Mouse (Mus musculus): ENCODE results near the gene Camkmt. TPM values are rescaled to one million over a fixed set of nuclear protein-coding genes. Genes with fewer than 3 reads are reported as not detected.
A peak's percentile ranks its signal among the peaks of the same experiment; 100 is the strongest.

Gene Camkmt
- polyA plus RNA-seq, 1 experiment from 2014 or later = 11.4 TPM

DNA sequence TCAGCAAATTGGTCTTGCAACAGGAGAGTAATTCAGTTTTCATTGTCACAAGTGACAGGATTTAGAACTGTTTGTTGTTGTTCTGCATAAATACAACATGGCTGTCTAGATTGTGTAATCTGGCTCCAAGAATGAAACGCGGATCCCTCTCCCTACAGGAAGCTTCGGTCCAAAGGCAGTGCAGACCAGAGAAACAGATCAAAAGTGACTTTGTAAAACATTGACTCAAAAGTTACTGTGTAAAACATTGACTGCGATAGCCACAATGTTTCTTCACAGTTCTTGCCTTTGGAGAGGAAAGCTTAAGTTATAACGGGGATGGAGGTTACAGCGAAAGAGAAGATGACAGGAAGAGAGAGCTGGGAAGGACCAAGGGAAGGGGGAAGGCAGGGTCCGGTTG is 288.7 kb downstream of the Camkmt start:
- Histone ChIP-seq H3K4me3 (no peak overlapping the region), H3K4me2 (no peak overlapping the region), H3K9ac (no peak overlapping the region), H3K4me1 (peaks cover 24% of the 10 kb centered on the region), H3K9me3 (no peaks in the 10 kb centered on the region), H3K36me3 (no peaks in the 10 kb centered on the region), H3K27ac (no peak overlapping the region), H3K27me3 (no peaks in the 10 kb centered on the region)
- no peak for ATAC-seq (ENCODE audit: borderline replicate concordance, extremely low read depth, low FRiP score, low TSS enrichment)
- 88% methylated on average over 7 of the region's 7 CpGs for WGBS

DNA sequence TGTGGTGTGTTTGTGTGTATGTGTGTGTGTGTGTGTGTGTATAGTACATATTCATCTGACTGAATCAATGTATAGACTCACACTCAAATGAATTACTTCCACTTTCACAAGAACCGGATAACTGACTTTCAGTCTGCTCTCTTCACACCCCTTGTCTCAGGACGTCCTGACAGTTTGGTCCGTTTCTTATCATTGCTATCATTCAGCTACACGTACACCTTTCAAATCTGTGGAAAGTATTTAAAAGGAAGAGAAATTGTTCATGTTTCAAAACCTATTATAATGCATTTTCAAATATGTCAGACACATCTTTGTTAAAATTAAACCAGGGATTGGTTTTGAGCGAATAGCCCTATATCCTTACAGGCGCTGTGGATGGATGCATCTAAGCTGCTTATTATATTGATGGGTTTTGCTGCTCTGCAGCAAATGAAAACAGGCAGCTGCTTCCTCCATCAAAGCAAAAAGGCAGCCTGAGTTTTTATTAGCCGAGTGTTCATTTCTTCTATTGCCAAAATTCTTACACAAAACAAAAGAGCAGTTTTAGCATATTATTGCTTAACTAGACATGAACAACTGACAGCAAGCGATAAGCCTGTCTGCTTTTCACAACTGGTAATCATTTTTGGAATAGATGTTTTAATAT is 291.3 kb downstream of the Camkmt start:
- Histone ChIP-seq H3K27ac (no peak overlapping the region), H3K36me3 (no peaks in the 10 kb centered on the region), H3K9me3 (no peaks in the 10 kb centered on the region), H3K4me2 (no peak overlapping the region), H3K27me3 (no peaks in the 10 kb centered on the region), H3K4me3 (no peak overlapping the region), H3K4me1 (peaks cover 8% of the 10 kb centered on the region), H3K9ac (no peak overlapping the region)
- ATAC-seq (ENCODE audit: borderline replicate concordance, extremely low read depth, low FRiP score, low TSS enrichment) = no peak; the same call in 1 of the 2 replicates
- WGBS = 36% methylated on average over 8 of the region's 8 CpGs

DNA sequence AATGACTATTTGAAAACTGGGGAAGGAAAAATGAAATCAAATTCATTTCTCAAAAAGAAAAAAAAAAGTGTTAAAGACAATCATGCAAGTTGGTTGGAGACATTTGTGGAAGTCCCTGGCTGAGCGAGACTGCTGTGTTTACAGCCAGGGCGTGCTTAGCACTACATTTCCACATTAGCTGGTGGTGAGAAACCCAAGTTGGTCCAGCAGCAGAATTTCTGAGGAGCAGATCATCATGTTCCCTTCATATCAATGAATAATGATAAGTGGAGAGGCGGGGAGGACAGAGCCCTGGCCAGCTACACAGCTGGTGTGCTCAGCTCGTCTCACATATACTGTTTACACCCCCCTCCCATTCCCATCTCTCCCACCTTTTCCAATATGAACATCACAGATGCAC is 292.0 kb downstream of the Camkmt start:
- 31% methylated on average over 4 of the region's 4 CpGs for WGBS
- peaks cover 8% of the 10 kb centered on the region for H3K4me1 ChIP-seq
- no peak overlapping the region for H3K4me2 ChIP-seq
- no peaks in the 10 kb centered on the region for H3K36me3 ChIP-seq
- H3K27me3 ChIP-seq = no peaks in the 10 kb centered on the region
- H3K27ac ChIP-seq = no peak overlapping the region
- no peaks in the 10 kb centered on the region for H3K9me3 ChIP-seq
- no peak overlapping the region for H3K4me3 ChIP-seq
- ATAC-seq (ENCODE audit: borderline replicate concordance, extremely low read depth, low FRiP score, low TSS enrichment) = peak; percentile 74; the same call in 1 of the 2 replicates
- no peak overlapping the region for H3K9ac ChIP-seq

GRCm38 (mm10) chr17:85382906-85383305 is 292.6 kb downstream of the Camkmt start:
- WGBS = 74% methylated on average over 6 of the region's 6 CpGs
- no peaks in the 10 kb centered on the region for H3K36me3 ChIP-seq
- no peak overlapping the region for H3K27ac ChIP-seq
- no peak overlapping the region for H3K4me3 ChIP-seq
- peaks cover 5% of the 10 kb centered on the region for H3K4me1 ChIP-seq
- no peaks in the 10 kb centered on the region for H3K9me3 ChIP-seq
- H3K9ac ChIP-seq = no peak overlapping the region
- H3K27me3 ChIP-seq = no peaks in the 10 kb centered on the region
- H3K4me2 ChIP-seq = no peak overlapping the region
- no peak; the same call in 1 of the 2 replicates for ATAC-seq (ENCODE audit: borderline replicate concordance, extremely low read depth, low FRiP score, low TSS enrichment)

GRCm38 (mm10) chr17:85393091-85393890 is 302.9 kb downstream of the Camkmt start:
- Histone ChIP-seq H3K27me3 (no peaks in the 10 kb centered on the region), H3K9me3 (no peaks in the 10 kb centered on the region), H3K4me2 (no peak overlapping the region), H3K9ac (no peak overlapping the region), H3K36me3 (no peaks in the 10 kb centered on the region), H3K27ac (no peak overlapping the region), H3K4me3 (no peak overlapping the region), H3K4me1 (no peaks in the 10 kb centered on the region)
- ATAC-seq (ENCODE audit: borderline replicate concordance, extremely low read depth, low FRiP score, low TSS enrichment) = no peak
- 92% methylated on average over 16 of the region's 16 CpGs for WGBS

DNA sequence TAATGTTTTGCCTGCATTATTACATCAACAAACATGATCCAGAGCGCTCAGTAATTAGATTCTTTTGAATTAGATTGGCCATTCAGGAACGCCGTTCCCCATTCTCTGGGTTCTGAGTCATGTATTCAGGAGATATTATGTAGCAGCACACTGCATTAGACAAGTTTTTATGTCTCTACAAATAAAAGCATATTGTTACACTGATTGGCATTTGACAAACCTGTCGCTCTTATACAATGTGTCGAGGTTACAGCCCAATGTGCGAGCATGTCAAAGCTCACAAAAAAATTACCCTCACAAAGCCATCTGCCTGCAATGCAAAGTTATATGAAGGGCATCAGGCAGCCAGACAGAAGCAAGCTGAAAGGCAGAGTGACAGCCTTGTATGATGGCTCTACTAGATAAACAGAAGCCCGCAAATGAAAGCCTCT is 303.6 kb downstream of the Camkmt start:
- H3K4me3 ChIP-seq = no peak overlapping the region
- no peaks in the 10 kb centered on the region for H3K4me1 ChIP-seq
- no peak overlapping the region for H3K4me2 ChIP-seq
- H3K9ac ChIP-seq = no peak overlapping the region
- H3K36me3 ChIP-seq = no peaks in the 10 kb centered on the region
- WGBS = 84% methylated on average over 7 of the region's 7 CpGs
- no peak for ATAC-seq (ENCODE audit: borderline replicate concordance, extremely low read depth, low FRiP score, low TSS enrichment)
- no peaks in the 10 kb centered on the region for H3K27me3 ChIP-seq
- H3K9me3 ChIP-seq = no peaks in the 10 kb centered on the region
- no peak overlapping the region for H3K27ac ChIP-seq

DNA sequence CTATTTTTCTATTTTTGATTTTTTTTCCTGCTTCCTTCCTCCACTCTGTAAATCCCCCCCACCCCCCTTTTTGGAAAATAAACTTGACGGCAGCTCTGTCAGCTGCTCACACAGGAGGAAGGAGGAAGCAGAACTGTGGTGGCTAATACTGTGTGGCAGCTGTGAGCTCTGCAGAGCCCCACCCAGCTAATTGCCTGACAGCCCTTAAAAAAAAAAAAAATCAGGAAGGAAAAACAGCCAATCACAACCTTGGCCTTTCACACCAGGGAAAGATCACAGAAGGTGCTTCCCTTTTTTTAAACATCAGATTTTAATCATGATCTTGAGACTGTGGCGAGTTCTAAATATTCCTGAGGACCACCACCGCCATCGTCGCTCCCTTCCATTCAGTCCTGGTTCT is 305.1 kb downstream of the Camkmt start:
- 37% methylated on average over 5 of the region's 5 CpGs for WGBS
- no peaks in the 10 kb centered on the region for H3K4me1 ChIP-seq
- no peak for ATAC-seq (ENCODE audit: borderline replicate concordance, extremely low read depth, low FRiP score, low TSS enrichment)

DNA sequence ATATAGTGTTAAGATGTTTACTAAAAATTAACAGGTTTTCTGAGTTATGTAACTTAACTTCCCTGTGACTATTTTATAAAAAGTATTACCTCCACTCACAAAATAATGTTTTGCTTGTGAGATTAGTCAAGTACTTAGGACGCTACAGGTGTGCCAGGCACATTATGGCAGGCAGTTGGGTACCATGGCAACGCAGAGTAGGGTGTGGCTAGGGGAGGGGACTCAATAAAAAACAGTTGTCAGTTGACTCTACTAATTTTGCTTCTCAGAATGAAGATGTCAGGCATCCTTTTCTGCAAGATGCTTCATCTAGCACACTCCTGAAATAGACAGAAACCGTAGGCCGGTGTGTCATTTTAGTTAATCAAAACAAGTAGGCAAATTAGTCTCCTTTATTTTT is 310.4 kb downstream of the Camkmt start:
- no peaks in the 10 kb centered on the region for H3K4me1 ChIP-seq
- H3K27ac ChIP-seq = no peak overlapping the region
- H3K9me3 ChIP-seq = no peaks in the 10 kb centered on the region
- H3K27me3 ChIP-seq = no peaks in the 10 kb centered on the region
- no peak overlapping the region for H3K9ac ChIP-seq
- no peaks in the 10 kb centered on the region for H3K36me3 ChIP-seq
- H3K4me2 ChIP-seq = no peak overlapping the region
- 66% methylated on average over 4 of the region's 4 CpGs for WGBS
- no peak overlapping the region for H3K4me3 ChIP-seq
- no peak for ATAC-seq (ENCODE audit: borderline replicate concordance, extremely low read depth, low FRiP score, low TSS enrichment)

More for the DNA sequence above, 305.1 kb downstream of the Camkmt start:
- Histone ChIP-seq H3K9me3 (no peaks in the 10 kb centered on the region), H3K9ac (no peak overlapping the region), H3K27me3 (no peaks in the 10 kb centered on the region), H3K27ac (no peak overlapping the region), H3K4me2 (peak overlapping the region; percentile 24; the same call in 1 of the 2 replicates), H3K36me3 (no peaks in the 10 kb centered on the region), H3K4me3 (no peak overlapping the region)

DNA sequence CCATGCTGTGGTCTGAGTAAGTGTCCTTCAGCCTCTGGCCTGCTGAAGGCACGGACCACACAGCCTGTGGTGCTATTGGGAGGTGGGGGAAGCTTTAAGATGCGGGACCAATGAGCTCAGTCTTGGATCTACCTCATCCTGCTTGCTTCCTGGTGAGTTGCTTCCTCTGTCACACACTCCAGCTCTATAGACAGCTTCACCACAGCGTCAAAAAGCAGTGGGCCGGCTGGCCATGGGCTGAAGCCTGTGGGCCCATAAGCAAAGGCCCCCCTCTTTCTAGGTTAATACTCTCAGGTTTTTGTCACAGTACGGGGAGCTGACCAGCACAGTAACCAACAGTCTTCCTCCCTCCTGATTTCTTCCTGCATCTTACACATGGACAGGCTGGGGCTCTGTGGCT is 314.8 kb downstream of the Camkmt start:
- Histone ChIP-seq H3K27ac (no peak overlapping the region), H3K9ac (no peak overlapping the region), H3K9me3 (no peaks in the 10 kb centered on the region), H3K27me3 (no peaks in the 10 kb centered on the region), H3K4me3 (no peak overlapping the region), H3K36me3 (no peaks in the 10 kb centered on the region), H3K4me1 (no peaks in the 10 kb centered on the region), H3K4me2 (no peak overlapping the region)
- ATAC-seq (ENCODE audit: borderline replicate concordance, extremely low read depth, low FRiP score, low TSS enrichment) = no peak
- 81% methylated on average over 5 of the region's 5 CpGs for whole genome bisulfite sequencing

GRCm38 (mm10) chr17:85406195-85406594 is 315.8 kb downstream of the Camkmt start:
- Histone ChIP-seq H3K4me3 (no peak overlapping the region), H3K27me3 (no peaks in the 10 kb centered on the region), H3K4me2 (no peak overlapping the region), H3K9ac (no peak overlapping the region), H3K9me3 (no peaks in the 10 kb centered on the region), H3K36me3 (no peaks in the 10 kb centered on the region), H3K4me1 (no peaks in the 10 kb centered on the region), H3K27ac (no peak overlapping the region)
- ATAC-seq (ENCODE audit: borderline replicate concordance, extremely low read depth, low FRiP score, low TSS enrichment) = no peak
- WGBS = 82% methylated on average over 10 of the region's 10 CpGs

- Histone ChIP-seq H3K9ac (no peak overlapping the region), H3K27ac (no peak overlapping the region), H3K4me3 (no peak overlapping the region), H3K4me2 (no peak overlapping the region), H3K36me3 (no peaks in the 10 kb centered on the region), H3K9me3 (no peaks in the 10 kb centered on the region), H3K4me1 (no peaks in the 10 kb centered on the region), H3K27me3 (no peaks in the 10 kb centered on the region)
- WGBS = 76% methylated on average over 7 of the region's 7 CpGs
- ATAC-seq (ENCODE audit: borderline replicate concordance, extremely low read depth, low FRiP score, low TSS enrichment) = no peak
These were observed 338.5 kb downstream of the Camkmt start for GRCm38 (mm10) chr17:85428831-85429230.

GRCm38 (mm10) chr17:85432923-85433322 is 342.6 kb downstream of the Camkmt start:
- 40% methylated on average over 8 of the region's 8 CpGs for WGBS
- no peak for ATAC-seq (ENCODE audit: borderline replicate concordance, extremely low read depth, low FRiP score, low TSS enrichment)

More at GRCm38 (mm10) chr17:85432923-85433322, 342.6 kb downstream of the Camkmt start:
- H3K4me3 ChIP-seq = no peak overlapping the region
- H3K9ac ChIP-seq = no peak overlapping the region
- no peaks in the 10 kb centered on the region for H3K36me3 ChIP-seq
- no peak overlapping the region for H3K4me2 ChIP-seq
- H3K4me1 ChIP-seq = no peaks in the 10 kb centered on the region
- H3K27ac ChIP-seq = no peak overlapping the region
- H3K27me3 ChIP-seq = no peaks in the 10 kb centered on the region
- no peaks in the 10 kb centered on the region for H3K9me3 ChIP-seq
